Mouse (Mus musculus) lung, postnatal 36 days (tissue): ENCODE measurements at regions not wholly inside any gene's neighbourhood (a gene's known extent, or its start where the extent isn't known, plus 50 kb on each side); places are given as distances from the start of the nearest gene placed in this dataset.
A peak's percentile ranks its signal among the peaks of the same experiment; 100 is the strongest.

Experiments used
- DNase-seq: peaks from one replicate; pipeline ENCODE4 v3.0.0; 2022; ENCODE audit warnings: mixed read lengths

DNA sequence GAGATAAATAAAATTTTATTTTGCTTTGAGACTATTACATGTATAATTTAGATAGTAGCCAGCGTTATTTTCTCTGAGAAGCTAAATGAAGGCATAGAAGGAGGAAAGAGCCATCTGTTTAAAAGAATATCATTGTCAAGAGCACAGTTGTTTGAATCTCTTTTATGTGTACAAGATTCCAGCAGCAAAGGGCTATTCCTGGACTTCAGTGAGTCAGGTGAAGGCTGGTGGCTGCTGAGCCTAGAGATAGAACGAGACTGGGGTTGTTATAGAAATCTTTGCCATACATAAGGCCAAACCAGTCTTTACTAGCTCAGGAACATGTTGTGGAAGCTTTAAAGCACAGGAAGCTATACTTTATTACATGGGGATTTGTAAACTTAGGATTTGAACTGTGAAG is 261.6 kb downstream of the Adcyap1 start:
- DNase-seq, result no peak

DNA sequence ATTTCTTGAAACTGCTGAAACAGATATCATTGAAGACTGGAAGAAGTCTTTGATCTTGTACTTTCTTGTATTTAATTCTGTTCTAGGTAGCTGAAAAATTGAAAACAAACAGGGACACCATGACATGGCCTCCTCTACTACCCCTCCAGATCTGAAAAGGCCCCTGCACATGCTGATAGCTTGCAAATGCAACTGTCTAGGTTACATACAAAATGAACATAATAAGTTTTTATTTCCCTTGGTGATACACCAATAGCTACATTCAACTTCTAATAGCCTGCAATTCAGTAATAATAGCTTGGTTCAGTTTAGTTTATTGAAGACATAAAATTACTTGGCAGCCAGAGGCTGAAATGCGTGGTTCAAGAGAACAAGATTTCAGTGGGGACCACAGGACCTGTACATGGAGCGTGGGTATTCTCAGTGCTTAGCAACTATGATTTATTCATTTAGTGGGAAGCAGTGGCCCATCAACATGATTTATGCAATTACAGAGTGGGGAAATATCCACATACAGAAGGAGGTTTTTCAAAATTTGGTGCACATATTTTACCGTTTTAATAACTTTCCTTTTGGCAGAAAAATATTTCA is 264.9 kb downstream of the Adcyap1 start:
- no peak for DNase-seq

DNA sequence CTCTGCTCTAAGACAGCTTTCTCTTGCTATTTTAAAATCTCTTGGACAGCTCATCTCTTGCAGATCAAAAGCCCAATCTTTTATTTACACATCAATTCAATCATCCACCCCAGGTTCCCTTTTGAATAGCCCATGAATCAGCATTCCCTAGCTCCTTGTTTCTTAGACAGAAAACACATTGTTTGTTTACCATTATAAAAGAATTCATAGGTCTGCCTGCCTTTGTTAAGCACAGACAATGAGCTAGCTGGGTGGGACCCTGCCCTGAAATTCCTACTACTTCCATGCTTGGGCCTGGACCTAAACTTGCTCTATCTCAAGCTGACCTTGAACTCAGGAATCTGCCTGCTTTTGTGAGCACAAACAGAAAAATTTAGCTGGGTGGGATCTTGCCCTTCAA is 283.6 kb downstream of the Adcyap1 start:
- DNase-seq, result no peak

DNA sequence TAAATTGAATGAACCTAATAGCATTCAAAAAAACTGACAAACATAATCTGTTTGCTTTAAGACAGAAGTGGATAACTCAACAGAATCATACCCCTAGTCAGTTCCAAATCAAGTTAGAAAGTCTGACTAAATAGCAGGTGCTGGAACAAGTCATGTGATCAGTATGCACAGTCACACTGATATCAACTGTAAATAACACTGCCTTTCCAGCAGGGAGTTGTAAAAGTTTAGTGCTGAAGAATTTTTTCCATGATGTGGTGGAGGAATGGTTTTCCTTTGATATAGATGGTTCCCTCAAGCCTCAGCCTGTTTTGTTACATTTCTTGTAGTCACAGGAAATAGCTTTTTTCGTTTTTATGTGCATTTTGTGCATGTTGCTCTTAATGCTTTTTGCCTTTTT is 285.7 kb downstream of the Adcyap1 start:
- DNase-seq, result no peak

DNA sequence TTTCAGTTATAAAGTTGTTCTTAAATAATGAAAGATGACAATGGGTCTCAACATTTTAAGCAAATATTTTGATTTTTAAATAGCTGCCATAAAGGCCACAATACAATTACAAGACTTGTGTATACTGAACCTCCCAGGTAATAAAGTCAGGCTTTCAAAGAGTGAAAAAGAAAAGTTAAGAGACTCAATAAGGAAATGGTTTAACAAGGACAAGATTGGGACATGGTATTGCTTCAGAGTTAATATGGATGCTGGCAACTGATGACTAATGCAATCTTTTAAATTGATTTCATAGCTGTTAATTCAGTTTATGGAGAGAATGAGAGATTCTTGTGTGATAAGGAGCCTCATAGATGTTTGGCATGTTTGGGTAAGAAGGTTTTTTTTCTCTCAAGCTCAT is 287.6 kb downstream of the Adcyap1 start:
- DNase-seq, result no peak

DNA sequence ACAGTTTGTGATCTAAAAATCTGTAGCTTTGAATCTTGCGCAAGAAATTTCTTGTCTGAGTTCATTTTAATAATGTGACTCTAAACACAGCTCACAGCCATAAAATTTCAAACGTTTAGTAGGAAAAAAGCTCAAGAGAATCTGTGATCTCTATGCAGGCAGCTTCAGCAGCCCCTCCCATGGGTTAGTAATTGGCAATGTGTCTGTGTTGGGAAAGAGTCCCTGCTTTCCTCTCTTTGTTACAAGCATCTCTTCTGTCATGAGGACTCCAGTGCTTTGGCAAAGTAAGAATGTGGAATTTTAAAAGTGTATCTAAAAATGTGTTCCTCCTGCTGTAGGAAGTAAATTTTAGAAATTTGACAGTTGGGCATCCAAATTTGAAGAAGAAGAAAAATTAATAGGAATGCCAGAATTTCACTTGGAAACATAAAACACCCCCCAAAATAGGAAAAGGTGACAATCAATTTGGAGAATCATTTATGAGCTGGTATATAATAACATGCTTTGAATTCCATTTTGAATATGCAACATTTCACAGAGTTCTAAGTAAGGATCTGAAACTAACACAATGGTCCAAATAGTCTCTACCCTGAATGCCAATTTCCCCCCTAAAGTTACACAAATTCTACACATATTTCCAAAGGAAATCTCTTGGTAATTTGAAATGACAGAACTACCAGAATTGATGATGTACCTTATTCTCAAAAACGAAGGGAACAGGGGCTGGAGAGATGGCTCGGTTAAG is 291.3 kb downstream of the Adcyap1 start:
- no peak for DNase-seq

DNA sequence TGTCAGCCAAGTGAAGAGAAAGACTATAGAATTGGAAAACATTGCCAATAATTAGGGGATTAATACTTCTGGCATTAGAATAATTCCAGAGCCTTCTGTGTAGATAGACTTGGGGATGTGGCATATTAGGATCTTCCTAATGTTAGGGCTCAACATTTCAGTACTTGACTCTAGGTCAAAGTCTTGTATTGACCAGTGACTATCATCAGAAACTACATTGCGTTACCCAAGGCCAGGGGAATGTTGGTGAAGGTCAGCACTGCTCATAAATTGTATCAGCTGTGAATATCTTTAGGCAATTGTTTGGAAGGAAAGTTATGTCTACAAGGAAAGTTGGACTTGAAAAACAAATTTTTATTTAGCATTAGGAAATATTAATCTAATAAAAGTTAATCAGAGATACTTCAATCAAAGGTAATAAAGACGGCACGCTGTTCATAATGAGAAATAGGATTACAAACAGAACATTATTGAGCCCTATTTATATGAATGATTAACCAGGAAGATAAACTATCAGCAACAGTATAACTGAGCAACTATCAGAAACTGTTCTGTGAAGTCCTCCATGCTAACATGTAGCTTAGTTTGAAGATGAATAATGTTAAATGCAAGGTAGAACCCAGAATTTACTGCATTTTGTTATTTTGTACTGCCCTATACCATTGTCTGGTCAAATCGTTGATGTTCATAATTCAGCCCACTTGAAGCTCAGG is 310.2 kb downstream of the Adcyap1 start:
- DNase-seq, result no peak

DNA sequence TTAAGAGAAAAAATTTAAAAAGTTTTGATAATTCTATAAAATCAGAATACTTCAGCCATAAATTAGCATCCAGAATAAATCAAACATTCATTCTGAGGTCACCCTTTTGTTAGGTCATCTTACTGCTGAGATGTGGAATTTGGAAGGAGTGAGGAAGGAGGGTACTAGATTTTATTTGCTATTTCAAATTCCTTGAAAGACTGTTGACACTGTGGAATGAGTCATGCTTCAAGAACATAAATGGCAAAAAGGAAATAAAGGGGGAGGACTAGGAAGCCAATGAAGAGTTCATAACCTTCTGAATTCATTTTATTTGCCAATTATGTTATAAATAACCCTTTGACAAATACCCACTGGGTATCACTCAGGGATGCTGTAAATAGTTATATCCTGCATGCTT is 324.6 kb downstream of the Adcyap1 start:
- DNase-seq, result no peak

DNA sequence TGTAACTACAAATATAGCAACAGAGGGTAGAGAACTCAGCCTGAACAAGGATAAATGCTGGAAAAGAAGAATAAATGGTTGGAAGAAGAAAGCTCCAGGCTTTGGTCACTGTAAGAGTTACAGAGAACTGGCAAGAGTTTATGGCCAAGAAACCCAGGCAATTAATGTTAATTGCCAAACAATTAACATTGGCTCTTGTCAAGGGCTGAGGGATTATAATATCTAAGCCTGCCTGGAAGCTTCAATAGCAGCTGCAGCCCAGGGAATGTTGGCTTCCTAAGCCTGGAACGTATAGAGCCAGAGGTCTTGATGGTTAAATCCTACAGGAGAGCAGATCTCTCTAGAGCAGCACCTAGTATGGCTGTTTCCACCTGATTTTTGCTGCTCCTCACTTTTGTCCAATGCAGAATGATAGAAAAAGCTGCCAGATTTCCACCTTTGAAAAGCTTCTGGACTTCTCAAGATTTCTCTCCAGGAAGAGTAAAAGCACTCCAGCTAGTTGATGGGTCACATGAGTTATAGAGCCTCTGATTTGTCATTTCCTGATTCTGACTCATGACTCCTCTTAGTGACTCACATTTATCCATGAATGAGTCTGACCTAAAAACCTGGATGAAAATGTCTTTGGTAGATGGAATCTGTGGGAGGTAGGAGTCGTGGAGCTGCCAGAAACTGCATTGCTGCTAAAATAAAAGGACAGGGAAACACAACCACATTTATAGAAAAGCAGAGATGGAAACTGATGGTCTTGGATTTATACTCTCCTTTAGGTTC is 327.2 kb downstream of the Adcyap1 start:
- no peak for DNase-seq

DNA sequence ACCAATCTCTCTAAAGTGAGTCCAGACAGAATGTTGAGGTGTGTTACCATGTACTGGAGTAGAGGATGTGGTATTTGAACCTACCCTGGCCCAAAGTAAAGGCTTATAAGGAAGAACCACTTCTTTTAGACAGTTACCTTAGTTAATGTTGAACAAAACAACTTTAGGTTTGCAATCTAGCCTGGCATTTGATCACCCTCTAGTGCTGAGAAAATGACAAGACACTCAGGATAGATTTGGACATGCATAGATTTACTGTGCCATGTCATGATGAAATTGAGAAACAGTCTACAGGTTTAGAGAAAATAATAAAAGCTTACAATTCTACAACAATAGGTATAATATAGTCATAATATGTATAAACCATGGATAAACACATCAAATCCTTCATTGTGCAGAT is 333.7 kb downstream of the Adcyap1 start:
- DNase-seq, result no peak

DNA sequence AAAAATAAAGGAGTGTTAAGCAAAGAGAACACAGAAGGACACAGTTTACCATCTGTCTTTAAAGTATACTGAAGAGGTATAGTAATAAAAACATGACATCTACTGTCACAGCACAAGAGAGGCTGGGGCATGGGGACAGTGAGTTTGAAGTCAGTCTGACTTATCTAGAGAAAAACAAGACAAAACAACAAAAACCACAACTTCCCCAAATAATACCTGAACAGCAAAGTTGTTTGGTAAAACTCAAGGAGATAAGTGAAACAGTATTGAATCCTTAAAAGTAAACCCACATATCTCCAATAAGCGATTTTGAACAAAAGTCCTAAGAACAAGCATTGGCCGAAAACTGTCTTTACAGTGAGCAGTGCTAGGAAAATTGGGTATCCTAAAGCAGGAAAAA is 336.1 kb downstream of the Adcyap1 start:
- no peak for DNase-seq

DNA sequence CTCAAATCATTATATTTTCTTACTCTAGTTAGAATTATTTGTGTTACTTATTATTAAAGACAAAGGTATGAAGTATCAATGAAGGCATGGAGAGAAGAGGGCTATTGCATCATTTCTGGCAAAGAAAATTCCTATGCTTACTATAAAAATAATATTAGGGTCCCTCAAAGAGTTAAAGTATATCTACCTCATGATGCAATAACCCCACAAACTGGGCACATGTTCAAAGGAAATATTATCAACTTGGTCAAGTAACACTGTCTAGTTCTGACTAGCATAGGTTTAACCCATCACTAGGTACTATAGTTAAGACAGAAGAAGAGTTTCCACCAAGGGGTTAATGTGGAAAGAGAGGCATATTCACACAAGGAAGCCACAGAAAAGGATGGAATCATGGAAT is 336.9 kb downstream of the Adcyap1 start:
- no peak for DNase-seq

DNA sequence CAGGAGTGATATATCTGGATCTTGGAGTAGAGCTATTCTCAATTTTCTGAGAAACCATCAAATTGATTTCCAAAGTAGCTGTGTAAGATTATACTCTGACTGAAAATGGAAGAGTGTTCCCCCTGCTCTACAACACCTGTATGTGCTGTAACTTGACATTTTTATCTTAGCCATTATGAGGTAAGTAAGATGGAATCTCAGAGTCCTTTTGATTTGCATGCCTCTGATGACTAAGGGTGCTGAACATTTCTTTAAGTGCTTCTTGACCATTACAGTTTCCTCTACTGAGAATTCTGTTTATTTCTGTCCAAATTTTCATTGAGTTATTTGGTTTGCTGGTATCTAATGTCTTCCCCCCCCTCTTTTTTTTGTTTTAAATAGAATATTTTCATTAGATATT is 343.0 kb downstream of the Adcyap1 start:
- no peak for DNase-seq

DNA sequence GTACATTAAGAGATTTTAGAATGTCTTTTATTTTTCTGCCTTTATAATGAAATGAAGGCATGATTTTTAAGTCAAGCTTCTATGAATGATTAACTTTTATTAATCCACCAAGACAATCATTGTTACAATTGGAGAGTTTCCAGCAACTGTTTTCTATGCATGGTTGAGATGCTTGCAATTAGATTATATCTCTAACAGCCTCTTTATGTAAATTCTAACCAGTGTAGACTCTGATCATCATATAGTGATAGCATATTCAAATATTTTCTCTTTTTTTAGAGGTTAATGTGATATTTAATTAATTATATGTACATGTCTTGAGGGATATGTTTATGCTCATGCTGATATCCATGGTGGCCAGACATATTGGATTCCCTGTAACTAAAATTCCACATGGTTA is 351.5 kb downstream of the Adcyap1 start:
- DNase-seq, result no peak

DNA sequence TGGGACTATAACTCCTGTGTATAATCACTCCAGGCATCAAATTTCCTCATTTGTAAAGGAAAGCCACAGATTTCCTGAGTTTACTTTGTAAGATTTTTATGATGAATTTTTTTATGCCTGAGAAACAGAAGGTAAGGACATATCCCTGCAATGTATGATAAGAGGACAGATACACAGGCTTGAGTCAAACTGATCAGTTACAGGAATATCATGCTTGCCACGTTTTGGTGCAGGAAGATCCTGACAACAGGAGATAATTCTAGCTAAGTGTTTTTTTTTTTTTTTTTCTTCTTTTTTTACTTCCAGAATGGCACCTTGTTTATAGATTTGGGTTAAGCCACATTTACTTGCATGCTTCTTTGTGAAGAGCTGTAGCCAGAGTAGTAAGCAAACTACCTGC is 357.1 kb downstream of the Adcyap1 start:
- no peak for DNase-seq

DNA sequence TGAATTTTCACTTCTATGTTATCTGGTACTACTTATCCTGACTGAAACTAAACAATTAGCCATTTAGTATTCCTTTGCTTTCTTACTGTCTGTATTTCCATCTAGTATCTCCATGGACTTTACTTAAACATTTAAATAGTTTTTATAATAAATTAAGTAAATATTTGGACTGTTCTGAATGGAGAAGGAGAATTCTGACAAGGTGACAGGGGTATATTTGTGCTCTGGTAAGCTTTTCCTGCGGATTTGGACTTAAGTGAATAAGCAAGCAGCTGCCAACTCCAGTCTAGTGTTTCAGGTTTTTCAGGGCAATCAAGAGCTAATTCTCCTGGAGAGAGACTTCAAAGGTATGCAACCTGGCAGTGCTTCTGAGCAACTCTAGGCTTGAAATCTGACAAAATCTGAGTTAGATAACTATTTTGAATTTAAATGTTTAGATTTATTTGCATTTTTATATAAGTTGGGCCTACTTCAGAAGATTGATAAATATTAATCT is 364.5 kb downstream of the Adcyap1 start:
- DNase-seq, result peak; percentile 38

DNA sequence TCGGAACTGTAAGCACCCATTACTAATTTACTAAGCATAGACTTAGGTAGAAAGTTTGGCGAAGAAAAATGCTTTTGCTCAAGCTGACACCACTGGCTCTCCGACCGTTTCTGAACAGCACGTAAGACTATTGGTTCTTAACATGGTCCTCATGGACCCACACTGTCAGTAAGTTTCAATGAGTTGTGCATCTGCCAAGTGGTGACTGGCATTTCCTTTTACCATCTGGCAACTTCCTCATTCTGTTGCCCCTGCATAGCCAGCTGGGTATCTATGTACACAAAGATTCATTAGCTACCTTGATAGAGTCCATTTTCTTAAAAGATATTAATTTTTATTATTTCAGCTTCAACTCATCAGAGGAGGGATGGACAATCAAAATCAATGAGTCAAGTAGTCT is 381.2 kb downstream of the Adcyap1 start:
- DNase-seq, result no peak

DNA sequence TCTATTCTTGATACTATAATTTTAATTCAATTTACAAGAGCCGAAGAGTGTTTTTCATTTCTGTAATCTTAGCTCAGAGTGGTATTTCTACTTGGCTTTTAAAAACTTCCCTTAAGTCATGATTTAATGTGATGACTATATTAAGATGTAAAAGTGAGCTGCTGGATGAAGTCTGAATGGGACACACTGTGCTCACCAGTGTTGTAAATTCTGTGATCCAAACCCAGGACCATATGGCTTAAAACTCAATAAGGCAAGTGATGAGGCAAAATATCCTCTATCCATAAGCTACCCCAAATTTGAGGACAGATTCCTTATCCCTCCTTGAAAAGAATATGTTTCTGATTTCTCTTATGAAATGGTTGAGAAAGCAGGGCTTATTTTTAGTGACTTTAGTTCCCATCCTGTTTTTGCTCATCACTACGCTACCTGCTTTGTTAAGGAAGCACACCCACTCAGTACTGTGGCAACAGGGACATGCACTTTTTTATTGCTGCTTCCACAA is 399.4 kb downstream of the Adcyap1 start:
- DNase-seq, result no peak

DNA sequence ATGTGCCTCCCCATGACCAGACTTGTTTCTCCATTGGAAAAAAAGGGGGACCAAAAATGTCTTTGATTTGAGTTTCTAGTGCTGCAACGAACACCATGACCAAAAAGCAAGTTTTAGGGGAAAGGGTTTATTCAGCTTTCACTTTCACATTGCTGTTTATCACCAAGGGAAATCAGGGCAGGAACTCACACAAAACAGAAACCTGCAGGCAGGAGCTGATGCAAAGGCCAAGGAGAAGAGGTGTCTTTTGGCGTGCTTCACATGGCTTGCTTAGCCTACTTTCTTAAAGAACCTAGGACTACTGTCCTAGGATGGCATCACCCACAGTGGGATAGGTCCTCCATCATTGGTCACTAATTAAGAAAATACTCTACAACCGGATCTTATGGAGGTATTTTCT is 401.4 kb downstream of the Adcyap1 start:
- DNase-seq, result no peak

DNA sequence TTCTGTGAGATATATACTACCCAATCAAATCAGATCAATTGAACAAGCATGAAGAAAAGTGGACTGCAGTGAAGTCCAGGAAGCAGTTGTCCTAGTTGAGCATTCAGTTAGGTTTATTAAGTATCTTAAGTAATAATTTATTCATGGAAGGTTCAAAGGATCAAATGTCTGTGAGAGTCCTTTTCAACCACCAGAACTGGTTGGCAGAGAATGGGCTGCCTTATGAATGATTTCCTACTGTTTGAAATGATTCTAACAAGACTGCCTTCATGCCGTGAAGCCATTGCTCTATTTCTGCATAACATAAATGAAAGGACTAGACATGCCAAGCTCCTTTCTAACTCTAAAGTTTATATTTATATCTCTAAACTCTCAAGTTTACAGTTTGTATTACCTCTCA is 410.4 kb downstream of the Adcyap1 start:
- no peak for DNase-seq

DNA sequence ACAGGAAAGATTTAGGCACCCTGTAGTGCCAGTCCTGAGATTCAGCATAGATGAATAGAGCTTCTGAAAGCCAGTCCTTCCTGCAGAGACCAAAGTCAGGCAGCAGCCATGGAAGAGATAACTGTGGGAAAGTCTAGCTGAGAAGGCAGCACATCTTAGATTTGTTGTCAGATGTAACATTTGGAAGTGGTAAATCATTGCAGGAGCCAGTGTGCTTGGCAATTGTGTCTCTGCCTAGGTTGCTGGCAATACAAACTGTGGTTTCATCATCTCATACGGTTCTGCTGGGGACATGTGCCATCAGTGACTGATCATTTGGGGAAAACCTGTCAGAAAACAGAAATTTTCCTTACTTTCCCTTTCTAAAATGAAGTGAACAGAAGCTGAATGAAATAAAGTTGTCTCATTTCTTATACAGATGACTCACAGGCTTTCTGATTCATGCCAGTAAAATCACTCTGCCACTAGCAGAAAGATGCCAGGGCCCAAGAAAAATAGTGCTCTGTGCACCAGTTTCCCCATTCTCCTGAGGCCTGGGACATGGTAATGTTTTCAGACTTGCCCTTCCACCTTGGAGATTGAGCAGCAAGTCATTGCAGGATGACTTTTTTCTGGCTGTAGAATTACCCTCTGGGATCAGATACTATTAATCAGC is 411.3 kb downstream of the Adcyap1 start:
- no peak for DNase-seq
